Mouse (Mus musculus): ENCODE measurements around the gene Plekha5.
"Not testable (repeated sequence)": the region's sequence is repeated elsewhere in the genome, so short reads cannot be mapped to it uniquely, and the experiment has no call there.

Plekha5 gene

GRCm38 (mm10) chr6:140490220-140490619 lies 66.4 kb downstream of the Plekha5 start:
- no peak for DNase-seq (ENCODE audit: low spot score in 2 of 2)

- DNase-seq (ENCODE audit: low spot score in 2 of 2), result no peak
Measured at GRCm38 (mm10) chr6:140490921-140491537, 67.2 kb downstream of the Plekha5 start.

GRCm38 (mm10) chr6:140492043-140492442 lies 68.2 kb downstream of the Plekha5 start:
- DNase-seq (ENCODE audit: low spot score in 2 of 2), result no peak

- no peak for DNase-seq (ENCODE audit: low spot score in 2 of 2)
Measured at GRCm38 (mm10) chr6:140498074-140498473, 74.2 kb downstream of the Plekha5 start.

- no peak for DNase-seq (ENCODE audit: low spot score in 2 of 2)
Measured at GRCm38 (mm10) chr6:140498958-140499357, 75.1 kb downstream of the Plekha5 start.

- DNase-seq (ENCODE audit: low spot score in 2 of 2), result not testable (repeated sequence)
Measured at GRCm38 (mm10) chr6:140500829-140501228, 77.0 kb downstream of the Plekha5 start.

- DNase-seq (ENCODE audit: low spot score in 2 of 2), result no peak
Measured at GRCm38 (mm10) chr6:140501841-140502240, 78.0 kb downstream of the Plekha5 start.

GRCm38 (mm10) chr6:140504796-140505195 lies 80.9 kb downstream of the Plekha5 start:
- no peak for DNase-seq (ENCODE audit: low spot score in 2 of 2)

GRCm38 (mm10) chr6:140507605-140508004 lies 83.8 kb downstream of the Plekha5 start:
- no peak for DNase-seq (ENCODE audit: low spot score in 2 of 2)

- no peak for DNase-seq (ENCODE audit: low spot score in 2 of 2)
Measured at GRCm38 (mm10) chr6:140508475-140509150, 84.8 kb downstream of the Plekha5 start.

- DNase-seq (ENCODE audit: low spot score in 2 of 2), result no peak
Measured at GRCm38 (mm10) chr6:140509151-140509530, 85.3 kb downstream of the Plekha5 start.

GRCm38 (mm10) chr6:140512016-140512415 lies 88.2 kb downstream of the Plekha5 start:
- DNase-seq (ENCODE audit: low spot score in 2 of 2), result no peak

- no peak for DNase-seq (ENCODE audit: low spot score in 2 of 2)
Measured at GRCm38 (mm10) chr6:140512427-140512826, 88.6 kb downstream of the Plekha5 start.

GRCm38 (mm10) chr6:140514205-140515110 lies 90.6 kb downstream of the Plekha5 start:
- DNase-seq (ENCODE audit: low spot score in 2 of 2), result no peak

GRCm38 (mm10) chr6:140515550-140515949 lies 91.7 kb downstream of the Plekha5 start:
- no peak for DNase-seq (ENCODE audit: low spot score in 2 of 2)

GRCm38 (mm10) chr6:140516202-140516601 lies 92.3 kb downstream of the Plekha5 start:
- no peak for DNase-seq (ENCODE audit: low spot score in 2 of 2)

- no peak for DNase-seq (ENCODE audit: low spot score in 2 of 2)
Measured at GRCm38 (mm10) chr6:140517188-140517587, 93.3 kb downstream of the Plekha5 start.

- no peak for DNase-seq (ENCODE audit: low spot score in 2 of 2)
Measured at GRCm38 (mm10) chr6:140519019-140519418, 95.2 kb downstream of the Plekha5 start.

GRCm38 (mm10) chr6:140519488-140520159 lies 95.8 kb downstream of the Plekha5 start:
- no peak for DNase-seq (ENCODE audit: low spot score in 2 of 2)

- no peak for DNase-seq (ENCODE audit: low spot score in 2 of 2)
Measured at GRCm38 (mm10) chr6:140520961-140521360, 97.1 kb downstream of the Plekha5 start.

- no peak for DNase-seq (ENCODE audit: low spot score in 2 of 2)
Measured at GRCm38 (mm10) chr6:140521832-140522231, 98.0 kb downstream of the Plekha5 start.

GRCm38 (mm10) chr6:140523600-140523999 lies 99.7 kb downstream of the Plekha5 start:
- DNase-seq (ENCODE audit: low spot score in 2 of 2), result no peak
